Comparison of ENCODE assay signal across 20 mouse cellular contexts in genomic region chr5:124315941-124316340, GRCm38 (mm10).
A peak's percentile ranks its signal among the peaks of the same experiment; 100 is the strongest.
DNase-seq lines count a peak whose midpoint lies in the region; ATAC-seq lines count a peak whose summit lies in the region.
"Had no signal": no experiment of that assay in that cellular context is flagged by ENCODE, and none has a peak within 500 bp of the region (broad histone marks: within the 10 kb centered on the region; RNA-seq: fewer than 3 reads in every experiment).

No protein-coding gene starts in this region.

- DNase-seq in cerebellum, postnatal 4 days (ENCODE audit: low spot score in 2 of 2) = no peak
- peak; percentile 94 for DNase-seq in brain, adult 2 months (ENCODE audit: low read depth, low spot score)
- DNase-seq in cerebellum, adult 8-10 months = peak; percentile 84
- DNase-seq in cerebellum, postnatal 25 days = peak; percentile 93
- no peak for DNase-seq in right cerebral cortex, adult 18-20 months
- no peak for DNase-seq in lung, postnatal 25 days (ENCODE audit: low spot score)
- DNase-seq: adrenal gland, adult 2 months; gastrocnemius, adult 2 months; heart, postnatal 10 days; kidney, adult 9 months; kidney, postnatal 14 days; layer of hippocampus, adult 9-11 months; lung, embryonic 14.5 days; lung, postnatal 14 days; right cerebral cortex, postnatal 4 days had no signal

- ATAC-seq in cerebellum, adult (ENCODE audit: insufficient number of reproducible peaks, low FRiP score, low TSS enrichment) = peak; percentile 87; the same call in 1 of the 2 replicates
- ATAC-seq: activated CD4-positive, CD25-positive, alpha-beta regulatory T cell, adult 4 months; forebrain, embryonic 16.5 days; intestine, embryonic 16.5 days; midbrain, embryonic 16.5 days had no signal

Comparison
In these comparisons a context has a peak if more than half of its experiments do, and no peak if none do; other contexts are left out.
1. DNase-seq: peak in brain, adult 2 months (single experiment), cerebellum, adult 8-10 months (single experiment) and cerebellum, postnatal 25 days (2 of 2); none in cerebellum, postnatal 4 days (0 of 2), right cerebral cortex, adult 18-20 months (single experiment) and lung, postnatal 25 days (single experiment).